ENCODE assay signal across 24 mouse cellular contexts in the genomic region with DNA sequence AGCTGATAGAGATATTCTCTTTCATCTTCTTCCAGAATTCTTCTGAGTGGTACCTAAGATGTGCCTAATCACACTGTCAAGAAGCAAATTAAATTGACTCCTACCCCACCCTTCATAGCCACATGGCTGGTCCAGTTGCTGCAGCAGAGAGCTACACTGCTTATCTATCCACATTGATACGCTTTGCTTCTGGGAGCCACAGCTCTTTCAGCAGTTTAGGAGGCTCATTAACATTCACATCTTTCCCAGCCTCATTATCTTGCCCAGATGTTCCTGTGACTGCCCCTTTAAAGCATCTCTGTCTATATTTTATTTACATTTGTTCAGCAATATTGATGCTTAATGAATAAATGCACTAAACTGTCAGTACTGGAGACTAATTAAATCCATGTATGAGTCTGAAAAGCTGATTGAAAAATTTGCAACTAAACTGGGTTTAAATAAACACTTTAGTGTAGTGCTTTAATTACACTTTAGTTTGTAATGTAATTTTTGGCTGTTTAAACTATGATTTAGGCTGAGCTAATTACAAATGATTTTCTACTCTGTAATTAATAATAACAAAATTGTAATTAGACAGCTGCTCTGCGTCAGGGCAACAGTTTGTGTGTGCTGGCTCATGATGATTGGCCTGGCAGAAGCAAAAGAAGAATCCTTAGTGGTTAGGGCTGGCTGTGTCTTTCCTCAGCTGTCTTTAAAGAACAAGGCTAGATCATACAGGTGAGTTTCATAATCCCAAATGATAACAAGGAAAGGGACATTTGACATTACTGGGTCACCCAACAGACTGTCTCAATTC.
DNase-seq lines count a peak whose midpoint lies in the region; ATAC-seq and TF ChIP-seq lines count a peak whose summit lies in the region.
"Had no signal": no experiment of that assay in that cellular context is flagged by ENCODE, and none has a peak within 500 bp of the region (broad histone marks: within the 10 kb centered on the region; RNA-seq: fewer than 3 reads in every experiment).

No protein-coding gene starts in this region.

- H3K36me3 ChIP-seq in midbrain, embryonic 14.5 days (ENCODE audit: control insufficient read depth, insufficient read depth, low read length), result no peaks in the 10 kb centered on the region
- no peaks in the 10 kb centered on the region for H3K36me3 ChIP-seq in midbrain, embryonic 10.5 days
- no peaks in the 10 kb centered on the region for H3K36me3 ChIP-seq in forebrain, embryonic 14.5 days (ENCODE audit: control insufficient read depth, insufficient read depth, low read length)
- H3K36me3 ChIP-seq in hindbrain, postnatal 0 days (ENCODE audit: insufficient read depth, low read length), result no peaks in the 10 kb centered on the region
- no peaks in the 10 kb centered on the region for H3K36me3 ChIP-seq in thymus, adult 2 months (ENCODE audit: control insufficient read depth, insufficient read depth, low read length)
- H3K36me3 ChIP-seq: embryonic facial prominence, embryonic 13.5 days; heart, embryonic 12.5 days; liver, embryonic 13.5 days had no signal

- no peak for TF ChIP-seq CTCF in hindbrain, postnatal 0 days (IDR thresholded peaks at IDR 0.05; ENCODE audit: low read depth)
- no peak for TF ChIP-seq CTCF in thymus, adult 2 months (IDR thresholded peaks at IDR 0.05; ENCODE audit: borderline replicate concordance, control insufficient read depth, extremely low read depth, insufficient read depth, low read length, poor library complexity)

- no peak overlapping the region for H3K27ac ChIP-seq in midbrain, embryonic 14.5 days (replicated peaks; ENCODE audit: low read depth, low read length)
- no peak overlapping the region for H3K27ac ChIP-seq in midbrain, embryonic 10.5 days (replicated peaks)
- no peak overlapping the region for H3K27ac ChIP-seq in forebrain, embryonic 14.5 days (ENCODE audit: low read depth, low read length)
- H3K27ac ChIP-seq in hindbrain, postnatal 0 days, result no peak overlapping the region
- no peak overlapping the region for H3K27ac ChIP-seq in thymus, adult 2 months (ENCODE audit: control insufficient read depth, insufficient read depth, low read length)
- H3K27ac ChIP-seq: embryonic facial prominence, embryonic 13.5 days; liver, embryonic 13.5 days had no signal

- no peak for ATAC-seq in midbrain, embryonic 14.5 days (ENCODE audit: low FRiP score, low TSS enrichment)
- peak; percentile 88 for ATAC-seq in forebrain, embryonic 14.5 days
- ATAC-seq in hindbrain, postnatal 0 days, result 0 out of 2 replicates have a peak, but pooled peaks have one; percentile 45
- ATAC-seq: intestine, postnatal 0 days had no signal

- WGBS in midbrain, embryonic 14.5 days, result 54% methylated on average over 2 of the region's 2 CpGs
- 84% methylated on average over 2 of the region's 2 CpGs for WGBS in midbrain, embryonic 10.5 days
- 23% methylated on average over 2 of the region's 2 CpGs for WGBS in forebrain, embryonic 14.5 days
- 64% methylated on average over 2 of the region's 2 CpGs for WGBS in hindbrain, postnatal 0 days
- 84% methylated on average over 2 of the region's 2 CpGs for WGBS in thymus, adult 2 months

- no peak overlapping the region for H3K9ac ChIP-seq in midbrain, embryonic 14.5 days (replicated peaks; ENCODE audit: low read length)
- no peak overlapping the region for H3K9ac ChIP-seq in forebrain, embryonic 14.5 days (ENCODE audit: low read length)
- H3K9ac ChIP-seq in hindbrain, postnatal 0 days (replicated peaks; ENCODE audit: low read length), result no peak overlapping the region
- H3K9ac ChIP-seq: embryonic facial prominence, embryonic 13.5 days; heart, embryonic 12.5 days; liver, embryonic 13.5 days had no signal

- no peaks in the 10 kb centered on the region; the same call in 1 of the 2 replicates for H3K9me3 ChIP-seq in midbrain, embryonic 14.5 days (ENCODE audit: control insufficient read depth, low read length)
- no peaks in the 10 kb centered on the region for H3K9me3 ChIP-seq in midbrain, embryonic 10.5 days (replicated peaks)
- H3K9me3 ChIP-seq in forebrain, embryonic 14.5 days (replicated peaks; ENCODE audit: control insufficient read depth, low read length), result no peaks in the 10 kb centered on the region
- 0 out of 2 replicates have a peak, but pooled peaks cover 3% of the 10 kb centered on the region for H3K9me3 ChIP-seq in hindbrain, postnatal 0 days (ENCODE audit: low read length)
- H3K9me3 ChIP-seq: heart, embryonic 12.5 days; liver, embryonic 13.5 days had no signal

- TF ChIP-seq POLR2A in thymus, adult 2 months (IDR thresholded peaks at IDR 0.05; ENCODE audit: control insufficient read depth, extremely low read depth, insufficient read depth, low read length, poor library complexity), result no peak

- H3K4me3 ChIP-seq in midbrain, embryonic 14.5 days (replicated peaks; ENCODE audit: low read depth, low read length), result no peak overlapping the region
- H3K4me3 ChIP-seq in midbrain, embryonic 10.5 days, result no peak overlapping the region
- no peak overlapping the region for H3K4me3 ChIP-seq in forebrain, embryonic 14.5 days (ENCODE audit: low read depth, low read length)
- H3K4me3 ChIP-seq in hindbrain, postnatal 0 days (ENCODE audit: low read length), result no peak overlapping the region
- H3K4me3 ChIP-seq in thymus, adult 2 months (ENCODE audit: control insufficient read depth, insufficient read depth, low read length), result no peak overlapping the region
- H3K4me3 ChIP-seq: embryonic facial prominence, embryonic 13.5 days; erythroblast, embryonic 14.5 days; heart, embryonic 12.5 days; liver, embryonic 13.5 days had no signal

- H3K27me3 ChIP-seq in midbrain, embryonic 14.5 days (ENCODE audit: control insufficient read depth, insufficient read depth, low read length), result no peaks in the 10 kb centered on the region
- no peaks in the 10 kb centered on the region for H3K27me3 ChIP-seq in midbrain, embryonic 10.5 days (ENCODE audit: low read depth, poor library complexity, severe bottlenecking)
- no peaks in the 10 kb centered on the region for H3K27me3 ChIP-seq in forebrain, embryonic 14.5 days (replicated peaks; ENCODE audit: control insufficient read depth, insufficient read depth, low read length)
- H3K27me3 ChIP-seq in hindbrain, postnatal 0 days (ENCODE audit: insufficient read depth, low read length), result no peaks in the 10 kb centered on the region
- H3K27me3 ChIP-seq in thymus, adult 2 months (ENCODE audit: control insufficient read depth, insufficient read depth, low read length), result no peaks in the 10 kb centered on the region
- H3K27me3 ChIP-seq: embryonic facial prominence, embryonic 13.5 days; heart, embryonic 12.5 days; liver, embryonic 13.5 days had no signal

- H3K4me1 ChIP-seq in midbrain, embryonic 14.5 days (ENCODE audit: control insufficient read depth, insufficient read depth, low read length), result no peaks in the 10 kb centered on the region
- peaks cover 4% of the 10 kb centered on the region for H3K4me1 ChIP-seq in midbrain, embryonic 10.5 days
- peaks cover 4% of the 10 kb centered on the region for H3K4me1 ChIP-seq in forebrain, embryonic 14.5 days (ENCODE audit: control insufficient read depth, insufficient read depth, low read length)
- no peaks in the 10 kb centered on the region for H3K4me1 ChIP-seq in hindbrain, postnatal 0 days (ENCODE audit: insufficient read depth, low read length)
- no peaks in the 10 kb centered on the region for H3K4me1 ChIP-seq in thymus, adult 2 months (replicated peaks; ENCODE audit: control insufficient read depth, insufficient read depth, low read length)
- H3K4me1 ChIP-seq: embryonic facial prominence, embryonic 13.5 days; heart, embryonic 12.5 days; liver, embryonic 13.5 days had no signal

- no peak overlapping the region for H3K4me2 ChIP-seq in midbrain, embryonic 14.5 days (ENCODE audit: low read length)
- no peak overlapping the region for H3K4me2 ChIP-seq in forebrain, embryonic 14.5 days (ENCODE audit: low read length)
- H3K4me2 ChIP-seq in hindbrain, postnatal 0 days (ENCODE audit: low read depth, low read length), result no peak overlapping the region
- H3K4me2 ChIP-seq: embryonic facial prominence, embryonic 13.5 days; heart, embryonic 12.5 days; liver, embryonic 13.5 days had no signal

- peak; percentile 24 for DNase-seq in midbrain, embryonic 14.5 days
- no peak for DNase-seq in midbrain, embryonic 10.5 days (ENCODE audit: low spot score)
- DNase-seq in forebrain, embryonic 14.5 days (ENCODE audit: low spot score), result peak; percentile 77
- no peak for DNase-seq in hindbrain, postnatal 0 days (ENCODE audit: low spot score)
- DNase-seq in retina, embryonic 14.5 days (ENCODE audit: low spot score), result peak; percentile 8
- no peak for DNase-seq in adrenal gland, adult 2 months
- DNase-seq in thymus, adult 2 months, result no peak
- no peak for DNase-seq in left cerebral cortex, adult 11 months (ENCODE audit: low spot score)
- DNase-seq: adrenal gland, adult 8-10 months; cerebellum, adult 8-10 months; cerebellum, postnatal 36 days; embryo, embryonic 11 days; heart, adult 18-20 months; heart, postnatal 10 days; kidney, postnatal 25 days; layer of hippocampus, postnatal 36 days; liver, embryonic 13.5 days; lung, adult 2 months; lung, postnatal 14 days; thymus, postnatal 25 days had no signal

Comparison
In these comparisons a context has a peak if more than half of its experiments do, and no peak if none do; other contexts are left out.
1. DNase-seq: peak in midbrain, embryonic 14.5 days (single experiment), forebrain, embryonic 14.5 days (single experiment) and retina, embryonic 14.5 days (single experiment); none in midbrain, embryonic 10.5 days (single experiment), hindbrain, postnatal 0 days (single experiment), adrenal gland, adult 2 months (single experiment), thymus, adult 2 months (single experiment) and left cerebral cortex, adult 11 months (single experiment).